Mouse (Mus musculus): ENCODE measurements around the gene Nudt7.

The Nudt7 gene

DNA sequence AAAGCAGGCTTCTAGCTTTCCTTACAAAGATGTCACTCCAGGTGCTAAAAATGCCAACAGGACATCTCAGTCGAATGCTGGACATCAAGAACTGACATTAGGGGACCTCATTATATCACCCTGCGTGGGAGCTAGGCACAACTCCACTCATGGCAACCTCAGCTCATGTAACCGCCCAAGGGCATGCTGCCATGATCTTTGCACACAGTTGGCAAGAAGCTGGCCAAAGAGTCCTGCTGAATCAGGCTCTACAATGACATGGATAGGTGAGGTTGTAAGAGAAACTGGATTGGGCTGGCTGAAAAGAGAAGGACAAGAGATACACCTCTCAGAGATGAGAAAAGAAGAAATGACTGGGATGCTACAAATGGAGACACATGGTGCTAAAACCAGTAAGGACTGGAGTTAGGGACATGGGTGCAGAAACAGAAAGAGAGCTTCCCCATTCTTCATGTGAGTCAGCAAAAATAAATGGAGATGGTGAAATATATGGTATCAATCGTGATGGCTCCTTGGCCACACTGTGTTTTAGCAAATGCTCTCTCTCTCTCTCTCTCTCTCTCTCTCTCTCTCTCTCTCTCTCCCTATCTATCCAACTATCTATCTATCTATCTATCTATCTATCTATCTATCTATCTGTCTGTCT lies 10.4 kb downstream of the Nudt7 start:
- no peak for DNase-seq (ENCODE audit: low spot score)

DNA sequence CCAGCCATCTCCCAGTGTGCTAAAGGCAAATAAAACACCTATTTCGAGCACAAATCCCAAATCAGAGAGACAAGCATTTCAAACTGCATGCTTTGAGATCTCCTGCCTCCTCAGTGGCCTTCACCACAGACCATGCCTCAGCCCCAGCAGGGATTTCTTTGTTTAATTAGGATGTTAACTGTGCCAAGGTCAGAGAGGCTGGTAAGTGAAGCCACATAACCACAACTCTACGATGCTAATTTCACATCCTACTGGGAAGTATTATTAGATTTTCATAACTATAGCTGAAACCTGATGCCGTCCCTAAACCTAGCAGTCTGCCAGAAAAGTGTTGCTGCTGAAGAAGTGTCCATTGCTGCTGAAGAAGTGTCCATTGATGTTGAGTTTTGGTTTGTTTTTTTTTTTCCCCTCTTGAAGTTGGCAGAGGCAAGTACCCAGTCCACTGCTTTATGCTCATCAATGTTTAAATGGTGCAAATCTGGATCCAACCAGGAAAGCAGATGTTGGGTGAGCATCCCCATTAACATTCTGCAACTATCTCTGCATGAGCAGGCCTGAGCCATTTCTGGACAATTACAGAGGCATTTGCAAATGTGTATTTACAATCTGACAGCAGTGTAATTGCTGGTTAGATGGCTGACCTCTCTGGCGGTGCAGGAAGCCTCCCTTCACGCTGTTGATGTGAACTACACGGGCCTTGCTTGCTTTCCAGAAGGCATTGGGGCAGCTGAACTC lies 20.1 kb downstream of the Nudt7 start:
- DNase-seq (ENCODE audit: low spot score) = peak; percentile 27

GRCm38 (mm10) chr8:114158586-114158985 lies 25.2 kb downstream of the Nudt7 start:
- no peak for DNase-seq (ENCODE audit: low spot score)

- no peak for DNase-seq (ENCODE audit: low spot score)
Measured at GRCm38 (mm10) chr8:114159666-114160065, 26.3 kb downstream of the Nudt7 start.

DNA sequence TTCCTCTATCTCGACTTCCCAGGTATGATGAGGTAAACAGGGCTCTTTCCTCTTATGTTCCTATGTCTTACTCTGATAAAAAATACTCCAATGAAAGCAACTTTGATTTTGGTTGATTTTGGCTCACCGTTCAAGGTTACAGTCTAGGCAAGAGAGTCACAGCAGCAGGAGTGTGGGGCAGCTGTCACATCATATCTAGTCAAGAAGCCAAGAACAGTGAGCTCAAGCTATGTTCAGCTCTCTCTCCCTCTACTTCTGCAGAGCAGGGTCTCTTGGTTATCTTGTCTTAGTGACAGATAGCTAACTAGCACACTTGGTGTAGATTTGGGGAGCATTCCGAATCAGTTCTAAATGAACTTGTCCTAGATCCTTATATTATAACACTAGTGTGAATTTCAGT lies 30.5 kb downstream of the Nudt7 start:
- DNase-seq (ENCODE audit: low spot score) = no peak

GRCm38 (mm10) chr8:114164444-114165096 lies 31.2 kb downstream of the Nudt7 start:
- DNase-seq (ENCODE audit: low spot score) = no peak

DNA sequence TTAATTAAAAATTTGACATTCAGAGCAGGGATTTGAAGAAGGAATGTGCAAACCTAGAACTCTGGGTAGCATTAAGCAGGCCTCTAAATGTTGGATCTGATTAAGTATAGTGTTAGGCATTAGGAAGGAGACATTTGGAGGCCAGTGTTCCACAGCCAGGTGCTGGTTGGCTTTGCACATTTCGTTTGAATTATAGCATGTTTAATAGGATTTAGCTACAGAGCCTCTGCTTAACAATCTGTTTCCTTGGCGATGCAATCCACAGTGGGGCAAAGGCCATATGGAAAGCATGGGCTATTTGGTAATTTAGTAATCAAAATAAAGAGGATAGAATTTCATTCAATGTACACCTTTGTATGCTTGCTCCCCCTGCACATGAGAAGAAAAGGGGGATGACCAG lies 32.4 kb downstream of the Nudt7 start:
- DNase-seq (ENCODE audit: low spot score) = peak; percentile 52

DNA sequence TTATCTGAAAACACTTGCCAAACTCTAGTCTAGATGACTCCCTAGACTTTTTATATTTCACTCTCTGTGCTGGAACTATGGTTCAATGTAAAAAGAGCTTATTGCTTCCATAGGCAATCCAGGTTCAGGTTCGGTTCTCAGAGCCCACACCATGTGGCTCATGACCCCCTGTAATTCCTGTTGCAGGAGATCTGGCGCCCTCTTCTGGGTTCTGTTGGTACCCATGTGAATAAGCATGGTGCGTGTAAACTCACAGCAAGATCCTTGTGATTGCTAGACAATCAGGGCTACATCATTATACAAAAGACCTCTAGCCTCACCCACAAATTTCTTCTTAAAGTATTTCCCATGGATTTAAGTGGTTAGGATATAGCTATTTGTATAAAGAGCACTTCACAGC lies 43.4 kb downstream of the Nudt7 start:
- no peak for DNase-seq (ENCODE audit: low spot score)

GRCm38 (mm10) chr8:114193334-114193733 lies 60.0 kb downstream of the Nudt7 start:
- DNase-seq (ENCODE audit: low spot score) = no peak

DNA sequence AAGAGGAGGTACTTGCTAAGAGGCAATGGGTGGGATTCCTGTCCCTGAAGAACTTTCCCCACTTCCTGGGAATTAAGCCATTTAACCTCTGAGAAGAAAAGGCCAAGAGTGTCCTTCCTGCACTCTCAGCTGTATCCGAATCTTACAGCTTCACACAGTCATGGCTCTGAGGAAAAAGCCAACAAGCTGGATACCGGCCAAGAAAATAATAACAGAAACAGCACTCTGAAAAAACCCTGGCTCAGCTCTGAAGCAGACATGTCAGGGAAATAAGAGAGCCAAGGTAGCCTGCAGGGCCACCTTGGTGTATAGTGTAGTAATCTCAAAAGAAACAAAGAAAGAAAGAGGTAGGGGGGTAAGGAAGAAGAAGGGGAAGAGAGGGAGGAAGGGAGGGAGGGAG lies 65.6 kb downstream of the Nudt7 start:
- DNase-seq (ENCODE audit: low spot score) = peak; percentile 63
